Mouse (Mus musculus): ENCODE data around the gene Klrg1. TPM values are rescaled to one million over a fixed set of nuclear protein-coding genes. Genes with fewer than 3 reads are reported as not detected.
A peak's percentile ranks its signal among the peaks of the same experiment; 100 is the strongest.

Klrg1 gene
- under 1 TPM; 0.42 to 0.69 TPM for total RNA-seq (2021)

DNA sequence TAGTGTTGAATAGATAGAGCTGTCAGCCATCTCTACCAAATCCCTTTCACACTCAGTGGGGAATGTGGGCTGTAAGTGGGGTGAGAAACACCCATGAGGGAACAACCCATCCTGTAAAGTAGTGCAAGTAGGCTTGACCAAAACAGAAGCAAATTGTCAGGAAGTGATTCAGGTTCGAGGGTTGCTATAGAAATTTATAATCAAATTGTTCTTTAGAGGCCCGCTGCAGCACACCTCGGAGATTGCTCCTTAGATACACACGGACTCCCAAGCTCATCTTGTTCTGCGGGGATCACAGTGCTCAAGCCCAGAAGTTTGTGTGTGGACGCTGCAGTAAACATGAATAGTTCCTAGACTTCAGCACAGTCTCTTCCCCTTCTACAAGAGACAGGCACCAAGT, at the start of gene Klrg1:
Klrg1 (minus strand) TSS at position 101 of the 400 bp plus-strand sequence.
- DNase-seq (ENCODE audit: extremely low spot score in 1 of 2, low spot score in 1 of 2), result no peak

DNA sequence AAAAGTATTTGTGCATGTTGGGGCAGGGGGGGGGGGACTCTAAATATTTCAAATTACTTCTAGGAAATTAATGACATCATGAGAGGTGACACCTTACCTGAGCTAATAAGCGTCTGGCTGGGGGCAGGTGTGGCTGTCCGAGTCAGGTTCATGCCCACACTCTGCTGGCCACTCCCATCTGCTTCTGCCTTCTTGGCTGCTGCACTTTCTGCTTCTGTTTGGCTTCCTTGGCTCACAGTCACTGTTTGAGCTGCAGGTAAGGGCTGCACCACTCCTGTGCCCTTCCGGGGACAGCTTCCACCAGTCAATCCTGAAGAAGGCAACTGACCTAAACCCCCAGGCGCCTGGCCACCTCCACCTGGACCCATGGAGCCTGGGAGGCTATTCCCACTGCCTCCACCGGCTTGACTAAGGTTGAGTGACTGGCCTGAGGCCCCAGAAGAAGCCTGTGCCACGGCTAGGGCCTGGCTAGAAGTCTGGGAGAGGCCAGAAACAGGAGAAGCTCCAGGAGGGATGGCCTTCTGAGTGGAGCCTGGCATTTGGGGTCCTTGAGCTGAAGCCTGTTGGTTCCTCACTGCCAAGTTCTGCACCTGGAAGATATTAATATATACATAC, 42.8 kb upstream of the Klrg1 start:
- no peak for DNase-seq (ENCODE audit: extremely low spot score in 1 of 2, low spot score in 1 of 2)

DNA sequence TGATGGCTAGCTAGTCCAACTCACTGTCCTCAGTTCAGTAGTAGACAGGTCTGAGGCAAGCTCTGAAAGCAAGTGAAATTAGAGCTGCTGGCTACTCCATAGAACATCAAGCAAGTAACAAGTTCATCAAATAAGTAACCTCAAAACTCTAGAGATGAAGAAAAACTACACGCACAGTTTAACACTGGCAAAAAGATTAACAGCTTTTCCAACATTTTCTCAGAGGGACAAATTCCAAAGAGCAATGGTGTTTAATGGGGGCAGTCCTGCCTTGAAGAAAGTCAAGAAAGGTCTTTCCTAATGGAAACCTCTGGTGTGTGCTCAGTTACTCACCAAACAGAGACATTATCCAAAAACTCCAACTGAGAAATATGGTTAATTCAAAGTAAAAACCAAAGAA, 36.0 kb upstream of the Klrg1 start:
- no peak for DNase-seq (ENCODE audit: extremely low spot score in 1 of 2, low spot score in 1 of 2)

DNA sequence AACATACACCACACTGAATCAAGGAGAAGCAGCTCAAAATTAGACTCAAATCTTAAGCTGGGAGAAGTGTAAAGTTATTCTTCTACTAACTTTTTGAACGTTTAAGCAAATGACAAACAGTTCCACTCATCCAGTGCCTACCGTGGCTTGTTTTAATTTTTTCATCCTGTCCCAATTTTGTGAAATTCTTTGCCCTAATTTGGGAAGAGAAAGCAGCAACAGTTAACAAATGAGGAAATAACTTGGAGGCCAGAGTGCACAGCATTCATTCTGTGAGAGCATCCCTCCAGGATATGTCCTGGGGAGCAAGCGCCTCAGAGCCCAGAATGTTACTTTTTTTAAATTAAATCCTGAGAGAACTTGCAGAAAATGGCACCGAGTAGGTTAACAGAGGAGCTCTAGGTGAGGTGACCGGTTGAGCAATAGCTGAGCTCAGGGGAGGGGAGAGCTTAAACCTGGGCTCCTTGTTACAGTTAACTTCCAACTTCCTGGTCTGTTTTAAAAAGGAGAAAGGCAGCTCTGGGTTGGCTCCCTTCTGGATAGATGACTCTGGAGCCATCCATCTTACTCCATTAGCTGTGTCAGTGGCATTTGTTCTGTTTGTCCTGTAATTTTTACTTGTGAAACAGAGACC, 27.6 kb upstream of the Klrg1 start:
- DNase-seq (ENCODE audit: extremely low spot score in 1 of 2, low spot score in 1 of 2), result no peak

DNA sequence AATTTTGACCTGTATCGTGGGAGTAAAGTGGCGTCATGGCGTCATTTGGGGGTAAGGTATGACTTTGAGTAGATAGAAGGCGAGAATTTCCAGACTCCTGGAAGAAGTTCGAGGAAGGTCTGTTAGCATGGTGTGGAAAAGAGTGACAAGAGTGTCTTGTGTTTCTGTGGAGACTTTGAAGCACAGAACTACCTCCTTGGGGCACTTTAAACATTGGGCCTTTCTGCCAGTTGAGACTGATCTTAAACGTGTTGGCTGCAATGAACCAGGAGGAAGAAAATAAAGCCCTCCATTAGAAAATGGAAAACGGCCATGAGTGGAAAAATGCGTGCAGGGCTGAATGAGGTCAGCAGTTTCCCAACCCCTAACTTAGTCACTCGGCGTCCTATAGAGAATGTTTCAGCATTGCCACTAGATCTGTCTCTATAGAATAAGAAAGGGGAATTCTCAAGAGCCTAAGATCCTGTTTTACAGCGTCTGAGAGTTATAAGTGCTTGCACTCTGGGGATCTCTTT, 26.8 kb upstream of the Klrg1 start:
- no peak for DNase-seq (ENCODE audit: extremely low spot score in 1 of 2, low spot score in 1 of 2)

DNA sequence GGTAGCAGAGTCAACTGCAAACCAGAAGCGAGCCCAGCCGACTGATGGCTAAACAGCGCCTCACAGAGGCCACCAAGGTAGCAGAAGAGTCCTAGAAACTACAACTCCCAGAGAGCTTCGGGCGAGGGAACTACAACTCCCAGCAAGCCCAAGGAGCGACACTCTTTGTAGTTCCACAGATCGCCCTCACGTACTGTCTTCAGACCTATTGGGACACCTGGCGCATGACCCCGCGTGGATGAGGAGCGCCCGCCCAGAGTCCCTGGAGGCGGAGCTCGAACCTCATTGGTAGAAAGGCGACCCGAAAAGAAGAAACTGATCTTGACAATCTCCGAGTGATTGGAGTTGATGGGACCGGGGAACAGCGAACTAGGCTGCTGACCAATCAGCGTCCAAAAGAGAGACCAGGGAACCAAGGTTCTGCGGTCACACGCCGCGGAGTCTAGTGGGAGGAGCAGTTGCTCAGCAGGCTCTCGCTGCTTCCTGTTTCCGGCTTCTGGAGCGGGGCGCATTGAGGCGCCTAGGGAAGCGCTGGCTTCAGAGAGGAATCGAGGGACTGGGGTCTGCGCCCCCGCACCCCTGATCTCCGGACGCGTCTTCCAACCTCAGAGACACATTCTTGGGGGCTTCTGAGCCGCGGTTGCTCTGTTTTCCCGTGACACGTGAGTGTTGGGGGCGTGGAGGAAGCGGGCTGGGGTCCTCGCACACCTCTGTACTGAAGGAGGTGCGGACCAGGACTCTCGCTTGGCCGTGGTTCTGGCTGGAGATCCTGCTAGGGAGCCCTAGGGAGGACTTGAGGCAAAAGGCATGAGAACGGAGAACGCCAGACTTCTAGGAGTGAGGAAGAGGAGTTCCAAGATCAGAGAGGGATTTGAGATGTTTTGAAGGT, 26.1 kb upstream of the Klrg1 start, which contains the start of gene M6pr:
M6pr (plus strand) TSS at position 216 of the 889 bp plus-strand sequence.
- DNase-seq (ENCODE audit: extremely low spot score in 1 of 2, low spot score in 1 of 2), result peak; percentile 84 to 87

DNA sequence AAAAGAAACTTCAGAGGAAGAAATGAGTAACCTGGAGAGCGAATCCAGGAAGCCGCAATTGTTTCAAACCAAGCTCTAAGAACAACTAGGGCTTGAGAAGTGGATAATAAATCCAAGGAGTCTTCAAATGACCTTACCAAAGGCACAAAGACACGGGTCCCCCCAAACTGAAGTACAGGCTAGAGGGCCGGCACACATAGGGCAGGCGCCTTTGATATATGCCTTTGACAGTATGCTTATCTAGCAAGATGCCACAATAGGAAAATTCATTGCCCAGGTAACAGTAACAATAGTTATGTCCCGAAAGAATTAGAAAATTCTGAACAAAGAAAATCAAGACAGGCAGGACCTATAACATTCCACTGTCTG, 25.4 kb upstream of the Klrg1 start:
- DNase-seq (ENCODE audit: extremely low spot score in 1 of 2, low spot score in 1 of 2), result no peak

DNA sequence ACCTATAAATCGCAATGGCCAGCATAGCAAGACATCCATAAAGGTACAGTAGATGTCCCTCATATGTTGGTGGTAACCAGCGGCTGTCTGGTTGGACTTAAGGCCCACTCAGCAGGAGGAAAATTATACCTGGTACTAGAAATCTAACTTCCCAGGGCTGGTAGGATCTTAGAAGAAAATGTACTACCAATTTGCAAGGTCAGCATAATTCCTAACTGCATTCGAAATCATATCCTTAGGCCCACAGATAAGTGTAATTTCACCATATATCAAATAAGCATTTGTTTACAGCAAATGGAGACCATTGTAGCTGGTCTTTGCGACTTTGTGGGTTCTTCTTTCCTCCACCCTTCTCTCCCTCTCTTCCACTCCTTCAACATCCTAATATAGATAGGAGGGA, 24.0 kb upstream of the Klrg1 start:
- DNase-seq (ENCODE audit: extremely low spot score in 1 of 2, low spot score in 1 of 2), result no peak

DNA sequence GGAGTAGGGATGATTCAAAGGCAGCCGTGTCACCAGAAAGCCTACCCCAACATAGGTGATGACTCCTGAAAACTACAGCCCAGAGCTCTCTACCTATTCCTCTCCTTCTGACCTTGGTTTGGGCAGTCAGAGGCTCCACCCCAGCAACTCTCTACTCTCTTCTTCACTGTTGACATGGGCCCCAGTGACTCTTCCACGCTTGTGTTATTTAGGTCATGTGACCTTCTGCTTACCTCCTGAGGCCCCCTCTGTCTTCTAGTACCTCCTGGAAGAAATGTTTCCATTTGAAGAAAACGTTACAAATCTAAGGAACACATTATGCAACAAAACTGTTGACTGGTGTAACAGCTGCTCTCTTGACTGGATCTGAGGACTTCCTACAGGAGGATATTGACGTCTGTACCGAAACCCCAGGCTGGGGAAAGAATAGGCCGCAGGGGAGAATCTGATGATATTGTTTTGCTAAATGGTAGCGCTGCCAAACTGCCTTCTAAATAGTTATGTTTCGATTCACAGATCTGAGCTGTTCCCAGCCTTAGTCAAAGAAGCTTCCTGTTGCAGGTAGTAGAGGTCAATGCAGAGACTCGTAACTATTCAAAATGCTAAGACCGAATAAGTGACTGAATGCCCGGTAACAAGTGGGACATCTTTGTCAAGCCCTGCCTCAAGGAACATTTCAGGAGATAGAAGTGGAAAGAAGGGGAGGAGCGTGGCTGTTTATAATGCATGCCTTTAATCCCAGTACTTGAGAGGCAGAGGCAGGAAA, 22.3 kb upstream of the Klrg1 start:
- no peak for DNase-seq (ENCODE audit: extremely low spot score in 1 of 2, low spot score in 1 of 2)

DNA sequence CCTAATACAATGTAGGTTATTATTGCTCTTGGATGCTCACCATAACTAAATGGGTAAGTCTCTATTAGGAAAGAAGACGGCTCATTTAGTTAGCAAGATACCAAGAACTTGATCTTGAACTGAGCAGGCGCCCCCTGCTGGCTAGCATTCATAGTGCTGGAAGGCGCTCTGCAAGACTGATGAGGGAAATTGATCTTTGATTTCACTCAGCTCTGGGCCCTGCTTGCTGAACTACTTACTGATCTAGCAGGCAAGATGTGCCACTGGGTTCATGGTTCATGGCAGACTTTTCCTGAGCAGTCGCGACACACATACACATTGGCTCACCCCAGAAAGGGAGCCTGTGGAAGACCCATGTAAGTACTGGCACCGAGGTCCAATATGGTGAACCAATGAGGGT, 21.7 kb upstream of the Klrg1 start:
- peak; percentile 70 to 96 for DNase-seq (ENCODE audit: extremely low spot score in 1 of 2, low spot score in 1 of 2)

DNA sequence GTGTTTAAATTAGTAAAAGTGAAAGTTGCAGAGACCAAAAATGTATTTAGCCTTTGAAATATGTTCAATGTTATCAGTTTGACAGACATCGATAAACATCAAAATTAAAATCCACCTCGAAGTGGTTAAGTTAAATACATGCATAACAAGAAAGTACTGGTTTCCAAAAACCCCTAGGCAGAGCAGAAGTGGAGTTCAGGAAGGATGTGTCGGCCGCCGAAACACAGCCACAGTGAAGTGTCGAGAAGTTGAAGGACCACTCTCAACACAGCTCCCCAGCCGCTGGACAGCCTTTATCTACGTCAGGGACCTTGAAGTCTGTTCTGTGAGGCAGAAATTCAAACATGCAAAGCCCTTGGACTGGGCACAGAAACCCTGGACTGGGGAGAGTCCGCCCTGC, 20.8 kb upstream of the Klrg1 start:
- no peak for DNase-seq (ENCODE audit: extremely low spot score in 1 of 2, low spot score in 1 of 2)

DNA sequence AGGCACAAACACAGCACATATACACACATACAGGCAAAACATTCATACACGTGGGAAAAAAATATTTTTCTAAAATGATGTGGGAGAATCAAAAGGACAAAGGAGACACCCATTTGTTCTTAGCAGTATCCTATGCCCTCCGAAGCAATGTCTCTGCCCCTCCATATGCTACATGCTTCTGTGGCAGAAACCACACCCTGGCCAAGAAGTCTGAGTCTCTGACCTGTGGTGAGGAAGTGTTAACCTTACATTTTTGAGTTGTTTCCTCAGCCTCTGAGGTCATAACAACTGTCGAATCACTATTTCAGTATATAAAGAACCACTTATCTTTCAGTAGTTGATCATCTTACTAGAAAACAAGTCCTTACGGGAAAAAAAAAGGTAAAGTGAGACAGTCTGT, 20.0 kb upstream of the Klrg1 start:
- DNase-seq (ENCODE audit: extremely low spot score in 1 of 2, low spot score in 1 of 2), result no peak

DNA sequence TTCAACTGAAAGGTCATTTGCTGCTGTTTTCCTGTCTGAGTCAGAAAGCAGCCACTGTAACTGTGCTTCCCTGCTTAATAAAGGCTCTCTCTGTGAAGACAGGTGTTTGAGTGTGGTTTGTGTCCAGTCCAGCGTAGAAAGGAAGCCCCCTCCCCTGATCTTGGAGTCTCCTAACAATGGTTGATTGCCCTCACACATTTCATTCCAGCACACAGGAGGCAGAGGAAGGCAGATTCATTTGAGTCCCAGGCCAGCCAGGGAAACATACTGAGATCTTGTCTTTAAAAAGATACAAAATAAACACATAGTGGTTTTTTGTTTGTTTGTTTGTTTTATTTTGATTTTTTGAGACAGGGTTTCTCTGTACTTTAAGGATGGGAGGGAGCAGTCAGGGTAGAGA, 19.4 kb upstream of the Klrg1 start:
- no peak for DNase-seq (ENCODE audit: extremely low spot score in 1 of 2, low spot score in 1 of 2)

DNA sequence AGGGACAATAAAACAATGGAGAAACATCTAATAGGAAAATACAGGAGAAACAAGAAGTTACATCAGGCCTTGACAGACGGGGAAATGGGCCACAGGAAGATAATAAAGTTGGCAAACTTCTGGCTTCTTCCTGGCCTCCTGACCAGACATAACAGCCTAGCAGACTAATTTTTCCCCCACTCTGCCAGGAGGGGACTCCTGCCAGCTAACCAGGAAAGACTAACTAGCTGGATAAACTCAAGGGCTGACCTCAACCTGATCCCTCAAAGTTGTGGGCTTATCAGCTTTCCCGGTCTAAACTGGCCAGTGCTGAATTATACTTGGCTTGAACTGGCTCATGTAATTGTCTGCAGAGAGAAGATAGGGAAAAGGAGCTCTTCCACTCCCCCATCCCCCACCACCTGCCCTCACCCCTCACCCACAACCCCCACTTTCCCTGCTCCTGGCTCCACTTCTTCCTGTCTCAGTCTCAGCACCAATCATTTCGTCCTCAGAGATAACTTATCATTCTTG, 17.0 kb upstream of the Klrg1 start:
- DNase-seq (ENCODE audit: extremely low spot score in 1 of 2, low spot score in 1 of 2), result no peak

DNA sequence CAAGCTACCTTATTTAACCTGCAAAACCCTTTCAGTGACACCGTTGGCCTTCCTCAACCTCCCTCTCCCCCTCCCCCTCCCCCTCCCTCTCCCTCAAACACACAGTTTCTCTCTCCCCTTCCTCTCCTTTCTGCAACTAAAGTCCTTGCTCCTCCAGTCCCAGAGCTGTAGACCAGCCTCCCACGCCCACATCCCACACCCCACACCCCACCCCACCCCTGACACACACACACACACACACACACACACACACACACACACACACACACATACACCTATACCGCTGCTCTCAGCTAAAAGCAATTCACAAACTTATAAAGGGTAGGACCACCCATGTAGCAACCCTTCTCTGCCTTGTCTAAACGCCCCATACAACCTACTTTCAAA, 15.5 kb upstream of the Klrg1 start:
- DNase-seq (ENCODE audit: extremely low spot score in 1 of 2, low spot score in 1 of 2), result no peak

DNA sequence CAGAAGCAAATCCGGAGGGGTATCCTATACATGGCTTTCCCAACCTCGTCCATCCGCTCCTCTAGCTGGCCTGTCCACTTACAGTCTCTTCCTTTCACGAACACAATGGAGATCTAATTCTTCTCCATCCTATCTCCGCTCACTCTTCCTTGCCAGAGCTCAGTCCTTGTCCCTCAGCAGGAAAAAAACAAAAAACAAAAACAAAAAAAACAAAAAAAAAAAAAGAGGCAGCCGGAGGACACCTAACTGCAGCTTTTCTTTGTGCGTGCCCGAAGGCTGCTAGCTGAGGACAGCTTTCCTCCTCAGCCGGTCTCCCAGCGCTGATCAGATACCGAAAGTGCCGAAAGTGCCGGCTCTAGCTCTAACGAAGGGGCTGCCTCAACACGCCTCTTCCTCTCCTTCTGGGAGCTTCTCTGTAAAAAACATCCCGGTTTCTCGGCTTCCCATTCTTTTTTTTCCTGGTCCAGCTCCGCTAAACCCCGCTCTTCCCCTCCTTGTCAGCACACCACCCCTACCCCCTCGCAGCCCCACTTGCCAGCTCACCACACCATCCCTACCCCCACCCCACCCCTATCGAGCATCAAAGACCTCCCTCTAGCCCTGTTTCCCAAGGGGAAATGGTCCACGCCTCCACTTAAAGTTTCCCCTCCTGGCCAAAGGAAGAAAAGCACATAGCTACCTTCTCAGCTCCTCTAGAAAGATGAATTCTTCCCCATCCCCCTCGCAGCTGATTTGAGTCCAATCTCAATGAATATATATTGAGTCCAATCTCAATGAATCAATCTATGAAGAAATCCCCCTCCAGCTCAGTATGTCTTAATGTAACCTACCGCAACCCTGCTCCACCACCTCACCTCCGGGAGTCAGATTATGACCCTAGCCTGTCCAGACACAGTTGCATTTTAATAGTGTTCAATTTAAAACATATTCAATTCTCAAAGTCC, 14.9 kb upstream of the Klrg1 start:
- peak in 1 of 2 experiments; percentile 18 for DNase-seq (ENCODE audit: extremely low spot score in 1 of 2, low spot score in 1 of 2)

DNA sequence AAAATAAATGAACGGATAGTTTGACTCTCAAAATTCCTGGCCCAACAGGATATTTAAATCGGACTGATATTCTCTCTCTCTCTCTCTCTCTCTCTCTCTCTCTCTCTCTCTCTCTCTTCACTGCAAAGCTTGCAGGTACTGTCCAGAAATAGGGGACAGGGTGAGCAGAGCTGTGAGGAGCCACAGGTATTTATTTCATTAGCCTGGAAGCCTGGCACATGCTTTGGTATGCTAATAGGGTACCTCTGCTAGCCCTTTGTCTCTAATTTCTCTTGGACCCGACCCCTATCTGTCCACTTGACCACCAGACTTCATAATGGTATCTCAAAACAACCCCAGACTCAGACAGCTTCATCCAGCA, 14.2 kb upstream of the Klrg1 start:
- no peak for DNase-seq (ENCODE audit: extremely low spot score in 1 of 2, low spot score in 1 of 2)

DNA sequence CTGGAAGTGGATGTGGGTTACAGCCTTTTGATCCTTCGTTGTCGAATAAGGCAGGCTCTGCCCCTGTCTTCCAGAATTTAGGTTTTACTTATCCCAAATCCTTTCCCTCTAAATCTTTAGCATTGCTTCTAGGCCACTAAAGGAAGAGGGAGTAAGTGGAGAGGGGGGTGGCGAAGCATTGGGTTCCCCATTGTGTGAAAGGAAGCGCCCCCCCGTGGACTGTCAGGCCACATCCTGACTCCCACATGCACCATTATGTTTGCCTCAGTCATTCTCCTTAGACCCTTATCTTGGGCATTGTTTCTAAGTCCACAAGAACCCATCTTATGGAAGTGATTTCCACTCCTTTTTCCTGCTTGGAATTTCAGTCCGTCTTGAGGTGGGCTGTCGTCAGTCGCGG, 12.6 kb upstream of the Klrg1 start:
- DNase-seq (ENCODE audit: extremely low spot score in 1 of 2, low spot score in 1 of 2), result no peak

DNA sequence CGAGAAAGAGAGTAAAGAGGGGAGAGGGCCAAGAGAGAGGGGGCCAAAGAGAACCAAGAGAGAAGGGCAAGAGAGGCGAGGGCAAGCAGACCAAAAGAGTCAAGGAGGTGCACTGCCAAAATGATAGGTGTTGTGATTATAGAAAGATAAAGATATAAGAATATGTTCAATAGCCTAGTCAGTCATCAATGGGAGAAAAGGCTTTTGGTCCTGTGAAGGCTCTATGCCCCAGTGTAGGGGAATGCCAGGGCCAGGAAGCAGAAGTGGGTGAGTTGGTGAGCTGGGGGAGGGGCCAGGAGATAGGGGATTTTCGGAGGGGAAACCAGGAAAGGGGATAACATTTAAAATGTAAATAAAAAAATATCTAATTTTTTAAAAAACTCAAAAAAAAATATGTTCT, 11.6 kb upstream of the Klrg1 start:
- DNase-seq (ENCODE audit: extremely low spot score in 1 of 2, low spot score in 1 of 2), result no peak
